Mouse (Mus musculus): ENCODE measurements around the gene Bach2.
A peak's percentile ranks its signal among the peaks of the same experiment; 100 is the strongest.

Bach2 gene

DNA sequence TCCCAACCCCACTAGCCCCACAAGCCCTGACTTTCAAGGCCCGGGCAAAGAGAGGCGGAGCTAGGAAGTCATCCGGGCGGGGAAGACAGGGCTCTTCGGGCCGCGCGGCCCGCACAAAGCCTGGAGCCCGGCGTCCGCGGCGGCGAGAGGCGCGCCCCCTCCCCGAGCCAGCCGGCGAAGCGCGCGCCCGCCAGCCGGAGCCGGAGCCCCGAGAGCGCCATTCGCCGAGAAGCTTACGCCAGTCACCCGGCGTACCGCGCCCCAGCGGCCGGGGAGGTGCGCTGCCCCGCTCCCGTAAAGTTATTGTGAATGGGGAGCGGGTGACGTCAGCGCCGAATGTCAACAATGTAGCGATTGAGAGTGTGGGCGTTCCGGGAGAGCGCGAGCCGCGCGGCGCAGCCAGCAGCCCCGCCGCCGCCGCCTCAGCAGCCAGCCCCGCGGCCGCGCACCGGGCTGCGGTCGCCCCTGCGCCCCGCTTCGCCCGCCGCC is at the start of gene Bach2:
Gene Bach2, plus strand, starts transcription at position 439 of the 489 bp plus-strand sequence.
- DNase-seq (ENCODE audit: low spot score) = peak; percentile 90

DNA sequence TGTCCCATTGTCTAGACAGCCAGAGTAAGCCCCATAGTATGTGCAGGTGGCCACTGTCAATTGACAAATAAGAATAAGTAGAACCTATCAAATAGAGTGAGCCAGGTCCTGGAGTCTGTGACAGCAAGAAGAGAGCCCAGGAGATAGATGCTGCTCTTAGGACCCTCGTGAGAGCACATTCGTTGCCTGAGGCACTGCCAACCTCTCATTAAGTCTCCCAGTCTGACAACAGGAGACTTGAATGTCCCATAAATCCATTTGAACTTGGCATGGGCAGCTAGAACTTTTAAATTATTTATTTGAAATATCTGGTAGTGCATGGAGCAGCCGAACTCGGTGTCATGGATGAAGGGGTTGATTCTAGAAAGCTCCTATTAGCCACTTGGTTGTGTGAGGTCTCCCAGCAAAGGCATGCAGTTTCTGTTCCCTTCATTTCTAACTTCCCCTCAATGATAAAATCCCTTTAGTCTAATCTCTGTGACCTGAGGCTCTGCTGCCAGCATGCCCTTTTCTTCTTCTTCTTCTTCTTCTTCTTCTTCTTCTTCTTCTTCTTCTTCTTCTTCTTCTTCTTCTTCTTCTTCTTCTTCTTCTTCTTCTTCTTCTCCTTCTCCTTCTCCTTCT is 49.1 kb upstream of the Bach2 start:
- DNase-seq (ENCODE audit: low spot score) = no peak

DNA sequence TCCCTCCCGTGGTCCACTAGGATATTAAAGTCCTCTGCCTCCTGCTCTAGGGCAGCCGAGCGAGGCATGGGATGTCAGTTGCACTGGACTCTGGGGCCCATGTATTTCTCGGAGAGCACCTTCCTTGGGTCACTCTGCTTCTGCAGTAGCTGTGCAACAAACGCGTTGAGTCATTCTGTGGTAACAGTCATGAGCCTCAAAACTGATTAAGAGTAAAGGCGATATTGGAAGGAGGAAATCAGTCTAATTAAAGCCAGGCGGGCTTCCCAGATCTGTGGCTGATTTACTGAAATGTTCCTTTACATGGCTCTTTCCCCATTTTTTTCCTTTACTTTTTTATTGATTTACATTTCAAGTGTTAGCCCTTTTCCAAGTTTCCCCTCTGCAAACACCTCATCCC is 48.1 kb upstream of the Bach2 start:
- DNase-seq (ENCODE audit: low spot score) = no peak

DNA sequence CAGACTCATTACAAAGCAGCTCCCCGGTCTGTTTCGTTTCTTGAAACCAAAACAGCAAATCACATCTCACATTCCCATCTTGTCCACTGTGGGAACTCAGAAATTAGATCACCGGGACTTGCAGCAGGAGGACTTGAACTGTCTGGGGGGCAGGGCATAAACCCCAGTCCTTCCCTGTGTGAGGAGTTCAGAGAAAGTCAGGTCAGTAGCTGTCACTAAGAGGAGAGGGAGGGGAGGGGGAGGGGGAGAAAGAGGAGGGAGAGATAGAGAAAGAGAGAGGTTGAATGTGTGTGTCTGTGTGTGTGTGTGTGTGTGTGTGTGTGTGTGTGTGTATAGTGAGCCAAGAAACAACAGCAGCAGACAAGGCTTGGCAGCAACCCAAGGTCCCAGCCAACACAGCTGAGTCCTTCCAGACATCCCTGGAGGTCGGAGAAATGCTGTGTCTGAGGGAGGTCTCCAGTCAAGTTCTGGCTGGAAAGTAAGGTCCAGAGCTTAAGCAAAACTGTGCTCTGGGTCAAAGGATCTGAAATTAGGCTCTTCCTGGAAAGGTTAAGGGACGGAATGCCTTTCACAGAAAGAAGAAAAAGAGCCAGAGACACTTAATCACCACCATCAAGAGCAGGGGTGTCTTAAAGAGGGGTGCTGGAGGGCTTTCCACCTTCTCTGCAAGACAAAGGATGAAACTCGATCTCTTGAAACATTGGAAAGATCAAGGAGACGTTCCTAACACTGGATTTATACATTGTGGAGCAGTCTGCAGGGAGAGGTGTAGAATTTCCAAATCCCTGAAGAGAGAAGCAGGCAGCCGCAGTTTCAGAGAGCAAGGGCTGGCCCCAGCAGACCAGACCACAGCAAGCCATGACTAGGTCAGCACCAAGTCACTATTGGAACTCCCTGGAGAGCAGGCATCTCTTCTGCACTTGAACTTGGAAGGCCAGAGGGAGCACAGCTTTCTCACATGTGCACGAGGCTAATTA is 42.4 kb upstream of the Bach2 start:
- peak; percentile 35 for DNase-seq (ENCODE audit: low spot score)

GRCm38 (mm10) chr4:32198031-32198430 is 40.6 kb upstream of the Bach2 start:
- no peak for DNase-seq (ENCODE audit: low spot score)

- no peak for DNase-seq (ENCODE audit: low spot score)
These were observed 40.0 kb upstream of the Bach2 start for GRCm38 (mm10) chr4:32198589-32198988.

GRCm38 (mm10) chr4:32199156-32199555 is 39.4 kb upstream of the Bach2 start:
- no peak for DNase-seq (ENCODE audit: low spot score)

DNA sequence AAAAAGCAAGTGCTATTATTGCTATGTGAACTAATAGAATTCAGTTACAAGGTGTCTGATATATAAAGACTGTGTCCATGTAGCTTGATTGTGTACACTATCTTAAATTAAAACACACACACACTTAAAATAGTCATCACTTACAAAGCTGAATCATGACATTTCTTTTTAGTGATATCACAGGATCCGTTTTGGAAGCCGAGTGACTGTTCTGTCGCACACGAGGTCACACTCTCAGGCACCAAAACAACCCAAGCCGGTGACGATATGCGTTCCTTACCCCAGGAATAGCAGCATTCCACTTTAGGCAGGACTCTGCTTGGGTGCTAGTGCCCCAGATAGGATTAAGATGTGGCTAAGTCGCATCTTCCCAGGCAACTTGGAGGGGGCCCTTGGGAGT is 37.5 kb upstream of the Bach2 start:
- no peak for DNase-seq (ENCODE audit: low spot score)

- no peak for DNase-seq (ENCODE audit: low spot score)
These were observed 36.2 kb upstream of the Bach2 start for GRCm38 (mm10) chr4:32202362-32202761.

- no peak for DNase-seq (ENCODE audit: low spot score)
These were observed 33.8 kb upstream of the Bach2 start for GRCm38 (mm10) chr4:32204819-32205218.

- no peak for DNase-seq (ENCODE audit: low spot score)
These were observed 32.8 kb upstream of the Bach2 start for GRCm38 (mm10) chr4:32205825-32206224.

DNA sequence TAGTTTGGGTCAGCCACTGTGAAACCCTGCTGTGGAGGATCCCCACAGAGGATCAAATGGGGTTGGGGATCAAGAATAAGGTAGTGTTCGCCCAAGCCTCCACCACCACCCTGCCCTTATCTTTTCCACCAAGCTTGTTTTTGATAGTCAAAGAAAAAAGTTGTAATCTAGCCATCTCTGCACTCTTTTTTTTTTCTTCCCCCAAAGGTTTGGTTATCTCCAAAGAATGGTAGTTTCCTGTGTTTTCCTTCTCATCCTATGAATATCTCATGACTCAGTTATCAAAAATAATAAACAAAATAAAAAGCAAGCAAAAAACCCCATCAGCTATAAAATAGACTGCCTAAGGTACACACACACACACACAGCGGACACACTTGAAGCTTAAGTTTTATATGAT is 28.6 kb upstream of the Bach2 start:
- no peak for DNase-seq (ENCODE audit: low spot score)

DNA sequence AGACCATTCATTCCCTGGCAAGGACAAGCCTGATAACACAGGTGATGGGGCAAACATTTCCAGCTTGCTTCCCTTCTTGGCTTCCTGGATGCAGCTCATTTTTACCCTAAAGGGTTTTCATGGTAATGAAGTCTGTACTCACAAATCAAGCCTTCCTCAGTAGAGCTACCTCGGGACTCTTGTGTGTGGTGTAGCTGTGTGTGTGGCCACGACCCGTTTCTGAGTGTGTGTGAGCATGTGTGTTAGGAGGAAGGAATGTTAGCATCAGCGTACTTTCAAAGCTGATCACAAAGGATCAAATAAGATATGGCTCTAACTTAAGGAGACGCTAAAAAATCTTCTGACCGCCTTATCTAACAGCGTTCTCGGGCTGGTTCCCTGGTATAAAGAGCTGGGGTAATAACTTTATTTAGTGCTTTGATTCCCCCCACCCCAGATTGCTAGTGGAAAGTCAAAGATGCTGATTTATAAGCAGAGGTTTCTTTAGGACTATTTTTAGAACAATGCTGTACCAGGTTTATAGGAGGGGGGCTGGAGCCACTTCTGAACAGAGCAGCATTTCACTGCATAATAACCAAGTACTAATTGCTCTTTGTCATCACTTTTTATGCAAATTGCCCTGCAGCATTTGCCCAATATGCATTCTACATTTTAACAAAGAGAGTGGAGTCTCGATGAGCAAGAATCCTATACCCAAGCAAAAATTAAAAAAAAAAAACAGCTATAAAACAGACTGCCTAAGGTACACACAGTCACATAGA is 28.0 kb upstream of the Bach2 start:
- no peak for DNase-seq (ENCODE audit: low spot score)

- no peak for DNase-seq (ENCODE audit: low spot score)
These were observed 26.0 kb upstream of the Bach2 start for GRCm38 (mm10) chr4:32212593-32212992.

DNA sequence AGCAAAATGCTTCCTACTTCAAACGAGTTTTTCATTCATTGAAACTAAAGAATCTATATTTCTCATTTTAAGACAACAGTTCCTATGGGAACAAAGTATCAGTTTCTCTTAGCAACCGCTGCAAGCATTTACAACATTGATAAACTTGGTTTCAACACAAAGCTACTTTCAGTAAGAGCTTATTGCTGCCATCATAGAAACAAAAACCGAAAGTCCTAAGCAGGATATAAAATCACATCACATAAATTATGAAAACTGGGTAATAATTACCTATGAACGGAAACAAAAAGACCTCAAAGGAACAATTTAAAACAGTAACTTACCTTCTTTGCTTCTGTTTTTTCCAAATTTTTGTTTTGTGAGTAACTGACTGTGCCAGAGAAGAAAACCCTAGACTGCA is 22.1 kb upstream of the Bach2 start:
- DNase-seq (ENCODE audit: low spot score) = no peak

DNA sequence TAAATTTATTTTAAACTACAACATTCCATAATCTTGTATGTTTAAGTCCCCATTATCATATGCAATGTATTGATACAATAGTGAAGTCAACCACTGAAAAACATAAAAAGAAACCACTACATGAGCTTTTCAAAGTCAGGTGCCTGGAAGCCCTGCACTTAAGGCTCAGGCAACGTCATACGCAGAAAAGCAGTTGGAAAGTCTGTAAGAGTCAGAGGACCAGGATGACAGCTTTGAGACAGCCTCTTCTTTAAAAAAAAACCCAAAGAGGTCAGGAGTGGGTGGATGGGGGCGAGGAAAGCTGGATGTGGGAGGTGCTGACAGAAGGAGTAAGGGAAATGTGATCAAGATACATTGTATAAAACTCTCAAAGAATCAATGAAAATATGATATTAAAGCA is 21.6 kb upstream of the Bach2 start:
- no peak for DNase-seq (ENCODE audit: low spot score)

GRCm38 (mm10) chr4:32217593-32217992 is 21.0 kb upstream of the Bach2 start:
- no peak for DNase-seq (ENCODE audit: low spot score)

- DNase-seq (ENCODE audit: low spot score) = no peak
These were observed 20.2 kb upstream of the Bach2 start for GRCm38 (mm10) chr4:32218371-32218770.

DNA sequence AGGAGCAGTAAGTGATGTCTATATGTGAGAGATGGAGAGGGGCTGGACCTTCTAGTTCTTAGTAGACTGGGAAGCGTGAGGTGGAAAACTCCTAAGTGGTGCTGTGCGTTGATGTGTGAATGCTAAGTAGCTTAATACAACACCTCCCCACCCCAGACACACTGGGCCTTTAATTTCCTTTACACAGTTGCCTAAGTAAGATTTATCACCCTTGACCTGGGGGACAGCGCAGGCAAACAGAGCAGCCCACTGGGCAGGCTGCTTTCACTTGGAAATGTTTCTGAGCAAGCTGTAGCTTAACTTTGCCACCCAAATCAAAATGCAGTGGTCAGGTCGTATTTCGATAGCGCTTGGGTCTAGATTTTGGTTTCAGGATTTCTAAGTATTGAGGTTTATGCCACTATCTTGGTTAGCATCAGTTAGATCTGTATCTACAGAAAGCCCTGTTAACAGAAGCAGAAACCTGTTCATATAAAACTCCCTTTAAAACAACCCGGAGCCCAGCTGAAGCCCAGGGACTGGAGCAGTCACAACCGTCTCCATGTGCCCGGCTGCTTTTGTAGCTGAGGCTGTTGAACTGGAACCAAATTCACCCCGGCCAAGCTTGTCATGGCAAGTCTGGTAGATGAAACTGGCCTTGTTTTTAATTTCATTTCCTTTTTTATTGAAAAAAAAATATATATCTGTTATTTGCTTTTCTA is 19.0 kb upstream of the Bach2 start:
- no peak for DNase-seq (ENCODE audit: low spot score)

DNA sequence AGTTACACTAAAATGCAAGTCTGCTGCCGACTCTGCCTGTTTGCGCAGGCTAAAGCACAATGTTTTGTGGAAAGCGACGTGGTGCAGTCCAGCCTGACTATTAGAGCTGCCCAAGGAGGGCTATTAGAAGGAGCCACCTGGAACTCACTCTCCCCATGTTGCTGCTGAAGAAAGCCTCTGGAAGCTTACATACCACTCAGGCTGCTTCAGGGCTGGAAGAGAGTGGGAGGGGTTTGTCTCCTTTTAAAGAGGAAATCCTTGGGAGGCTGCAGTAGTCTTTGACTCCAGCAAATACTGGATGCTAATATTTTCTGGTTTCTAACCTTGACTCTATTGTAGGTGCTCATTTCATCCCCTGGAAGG is 18.5 kb upstream of the Bach2 start:
- no peak for DNase-seq (ENCODE audit: low spot score)

- no peak for DNase-seq (ENCODE audit: low spot score)
These were observed 17.6 kb upstream of the Bach2 start for GRCm38 (mm10) chr4:32220961-32221360.

GRCm38 (mm10) chr4:32223563-32223962 is 15.0 kb upstream of the Bach2 start:
- DNase-seq (ENCODE audit: low spot score) = no peak
